Mouse (Mus musculus): Measurements from ENCODE around the gene Ankrd34b. TPM values are rescaled to one million over a fixed set of nuclear protein-coding genes. Genes with fewer than 3 reads are reported as not detected.

The Ankrd34b gene
- polyA plus RNA-seq, 1 experiment = not detected

GRCm38 (mm10) chr13:92426294-92427051, 777 bp downstream of the Ankrd34b start:
- peaks cover 8% of the 10 kb centered on the region; the same call in 1 of the 2 replicates for H3K4me1 ChIP-seq (ENCODE audit: control insufficient read depth, insufficient read depth, low read length)
- H3K27ac ChIP-seq (ENCODE audit: insufficient read depth, low read depth, low read length) = no peak overlapping the region
- peak overlapping the region; percentile 72 for H3K4me3 ChIP-seq (ENCODE audit: insufficient read depth, low read depth, low read length)
- TF ChIP-seq CTCF (IDR thresholded peaks at IDR 0.05; ENCODE audit: insufficient read depth, low read depth, low read length) (no peak), POLR2A (IDR thresholded peaks at IDR 0.05; ENCODE audit: insufficient read depth, low read depth, low read length) (no peak)
- under 1% methylated on average over 92 of the region's 92 CpGs for WGBS

GRCm38 (mm10) chr13:92427351-92427855, 1.7 kb downstream of the Ankrd34b start:
- 58% methylated on average over 4 of the region's 4 CpGs for WGBS
- Histone ChIP-seq H3K4me3 (ENCODE audit: insufficient read depth, low read depth, low read length) (peak overlapping the region; percentile 72), H3K27ac (ENCODE audit: insufficient read depth, low read depth, low read length) (no peak overlapping the region), H3K4me1 (ENCODE audit: control insufficient read depth, insufficient read depth, low read length) (peaks cover 8% of the 10 kb centered on the region; the same call in 1 of the 2 replicates)
- TF ChIP-seq POLR2A (IDR thresholded peaks at IDR 0.05; ENCODE audit: insufficient read depth, low read depth, low read length) (no peak), CTCF (IDR thresholded peaks at IDR 0.05; ENCODE audit: insufficient read depth, low read depth, low read length) (no peak)

GRCm38 (mm10) chr13:92438656-92439055, 13.0 kb downstream of the Ankrd34b start:
- no peak for TF ChIP-seq POLR2A (IDR thresholded peaks at IDR 0.05; ENCODE audit: insufficient read depth, low read depth, low read length)
- no peak for TF ChIP-seq CTCF (IDR thresholded peaks at IDR 0.05; ENCODE audit: insufficient read depth, low read depth, low read length)
- Histone ChIP-seq H3K4me1 (ENCODE audit: control insufficient read depth, insufficient read depth, low read length) (no peaks in the 10 kb centered on the region), H3K27ac (ENCODE audit: insufficient read depth, low read depth, low read length) (no peak overlapping the region), H3K4me3 (ENCODE audit: insufficient read depth, low read depth, low read length) (no peak overlapping the region)
- 95% methylated on average over 10 of the region's 10 CpGs for WGBS

- TF ChIP-seq POLR2A (IDR thresholded peaks at IDR 0.05; ENCODE audit: insufficient read depth, low read depth, low read length) (no peak), CTCF (IDR thresholded peaks at IDR 0.05; ENCODE audit: insufficient read depth, low read depth, low read length) (no peak)
- WGBS = 77% methylated on average over 13 of the region's 13 CpGs
- H3K4me1 ChIP-seq (ENCODE audit: control insufficient read depth, insufficient read depth, low read length) = no peaks in the 10 kb centered on the region
- H3K27ac ChIP-seq (ENCODE audit: insufficient read depth, low read depth, low read length) = no peak overlapping the region
- no peak overlapping the region for H3K4me3 ChIP-seq (ENCODE audit: insufficient read depth, low read depth, low read length)
Observed at GRCm38 (mm10) chr13:92440286-92440685, 14.6 kb downstream of the Ankrd34b start.

GRCm38 (mm10) chr13:92446872-92447271, 21.2 kb downstream of the Ankrd34b start:
- H3K27ac ChIP-seq (ENCODE audit: insufficient read depth, low read depth, low read length) = no peak overlapping the region
- H3K4me1 ChIP-seq (ENCODE audit: control insufficient read depth, insufficient read depth, low read length) = no peaks in the 10 kb centered on the region
- H3K4me3 ChIP-seq (ENCODE audit: insufficient read depth, low read depth, low read length) = no peak overlapping the region
- 94% methylated on average over 7 of the region's 7 CpGs for WGBS
- TF ChIP-seq CTCF (IDR thresholded peaks at IDR 0.05; ENCODE audit: insufficient read depth, low read depth, low read length) (no peak), POLR2A (IDR thresholded peaks at IDR 0.05; ENCODE audit: insufficient read depth, low read depth, low read length) (no peak)

- WGBS = 89% methylated on average over 3 of the region's 3 CpGs
- no peak overlapping the region for H3K27ac ChIP-seq (ENCODE audit: insufficient read depth, low read depth, low read length)
- no peak overlapping the region for H3K4me3 ChIP-seq (ENCODE audit: insufficient read depth, low read depth, low read length)
- TF ChIP-seq CTCF (IDR thresholded peaks at IDR 0.05; ENCODE audit: insufficient read depth, low read depth, low read length) (no peak), POLR2A (IDR thresholded peaks at IDR 0.05; ENCODE audit: insufficient read depth, low read depth, low read length) (no peak)
- no peaks in the 10 kb centered on the region for H3K4me1 ChIP-seq (ENCODE audit: control insufficient read depth, insufficient read depth, low read length)
Observed at GRCm38 (mm10) chr13:92464698-92465097, 39.0 kb downstream of the Ankrd34b start.

- no peaks in the 10 kb centered on the region for H3K4me1 ChIP-seq (ENCODE audit: control insufficient read depth, insufficient read depth, low read length)
- H3K4me3 ChIP-seq (ENCODE audit: insufficient read depth, low read depth, low read length) = no peak overlapping the region
- 75% methylated on average over 9 of the region's 9 CpGs for WGBS
- H3K27ac ChIP-seq (ENCODE audit: insufficient read depth, low read depth, low read length) = no peak overlapping the region
- TF ChIP-seq POLR2A (IDR thresholded peaks at IDR 0.05; ENCODE audit: insufficient read depth, low read depth, low read length) (no peak), CTCF (IDR thresholded peaks at IDR 0.05; ENCODE audit: insufficient read depth, low read depth, low read length) (no peak)
Observed at GRCm38 (mm10) chr13:92467891-92468290, 42.2 kb downstream of the Ankrd34b start.

GRCm38 (mm10) chr13:92469381-92469780, 43.7 kb downstream of the Ankrd34b start:
- 74% methylated on average over 2 of the region's 2 CpGs for WGBS
- Histone ChIP-seq H3K4me3 (ENCODE audit: insufficient read depth, low read depth, low read length) (no peak overlapping the region), H3K4me1 (ENCODE audit: control insufficient read depth, insufficient read depth, low read length) (no peaks in the 10 kb centered on the region), H3K27ac (ENCODE audit: insufficient read depth, low read depth, low read length) (no peak overlapping the region)
- no peak for TF ChIP-seq POLR2A (IDR thresholded peaks at IDR 0.05; ENCODE audit: insufficient read depth, low read depth, low read length)
- no peak for TF ChIP-seq CTCF (IDR thresholded peaks at IDR 0.05; ENCODE audit: insufficient read depth, low read depth, low read length)

- 72% methylated on average over 2 of the region's 2 CpGs for WGBS
- no peak for TF ChIP-seq CTCF (IDR thresholded peaks at IDR 0.05; ENCODE audit: insufficient read depth, low read depth, low read length)
- TF ChIP-seq POLR2A (IDR thresholded peaks at IDR 0.05; ENCODE audit: insufficient read depth, low read depth, low read length) = no peak
- Histone ChIP-seq H3K4me3 (ENCODE audit: insufficient read depth, low read depth, low read length) (no peak overlapping the region), H3K27ac (ENCODE audit: insufficient read depth, low read depth, low read length) (no peak overlapping the region), H3K4me1 (ENCODE audit: control insufficient read depth, insufficient read depth, low read length) (no peaks in the 10 kb centered on the region)
Observed at GRCm38 (mm10) chr13:92470151-92470550, 44.5 kb downstream of the Ankrd34b start.

All from olfactory bulb, adult 2 months (tissue).